8 mouse cellular contexts compared by ENCODE assay signal in the genomic region with DNA sequence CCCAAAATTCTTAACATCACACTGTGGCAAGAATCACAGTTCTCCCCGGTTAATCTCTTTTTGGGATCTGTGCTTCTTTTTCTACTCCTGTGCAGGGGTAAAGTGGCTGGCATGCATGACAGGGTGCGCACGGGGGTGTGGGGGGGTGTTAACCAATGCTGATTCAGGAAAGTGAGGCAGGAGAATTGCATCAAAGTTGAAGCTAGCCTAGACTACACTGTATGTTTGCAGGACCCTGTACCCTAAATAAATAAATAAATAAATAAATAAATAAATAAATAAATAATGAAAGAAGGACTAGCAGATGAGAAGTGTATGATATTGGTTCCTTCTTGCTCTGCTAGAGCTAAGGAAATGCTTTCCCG. TPM values are rescaled to one million over a fixed set of nuclear protein-coding genes. Genes with fewer than 3 reads are reported as not detected.
A peak's percentile ranks its signal among the peaks of the same experiment; 100 is the strongest.
DNase-seq lines count a peak whose midpoint lies in the region; ATAC-seq and TF ChIP-seq lines count a peak whose summit lies in the region.

No protein-coding gene starts in this region.

- no peak for TF ChIP-seq CTCF in stomach, postnatal 0 days (IDR thresholded peaks at IDR 0.05; ENCODE audit: low read depth)

- H3K9ac ChIP-seq in liver, embryonic 12.5 days, result no peak overlapping the region
- H3K9ac ChIP-seq in stomach, postnatal 0 days (ENCODE audit: low read length), result no peak overlapping the region

- peak overlapping the region; percentile 76 for H3K4me2 ChIP-seq in liver, embryonic 12.5 days
- peak overlapping the region; percentile 95 for H3K4me2 ChIP-seq in stomach, postnatal 0 days (replicated peaks; ENCODE audit: low read depth)

- 16% methylated on average over 4 of the region's 4 CpGs for WGBS in liver, embryonic 12.5 days (ENCODE audit: insufficient replicate concordance)
- 23% methylated on average over 4 of the region's 4 CpGs for WGBS in stomach, postnatal 0 days

- H3K36me3 ChIP-seq in megakaryocyte, embryonic 14.5 days (replicated peaks; ENCODE audit: low read length), result no peaks in the 10 kb centered on the region
- no peaks in the 10 kb centered on the region for H3K36me3 ChIP-seq in liver, embryonic 12.5 days
- no peaks in the 10 kb centered on the region for H3K36me3 ChIP-seq in stomach, postnatal 0 days (ENCODE audit: control insufficient read depth, insufficient read depth, low read length)

- no peak for ATAC-seq in megakaryocyte, adult 5-6 weeks (ENCODE audit: poor library complexity, severe bottlenecking)
- 0 out of 2 replicates have a peak, but pooled peaks have one; percentile 3 for ATAC-seq in liver, embryonic 12.5 days
- ATAC-seq in stomach, postnatal 0 days (ENCODE audit: low FRiP score, low TSS enrichment), result 0 out of 2 replicates have a peak, but pooled peaks have one; percentile 2

- TF ChIP-seq EP300 in stomach, postnatal 0 days (optimal IDR thresholded peaks at IDR 0.05), result no peak

- peaks cover 16% of the 10 kb centered on the region; the same call in 1 of the 2 replicates for H3K4me1 ChIP-seq in megakaryocyte, embryonic 14.5 days
- H3K4me1 ChIP-seq in liver, embryonic 12.5 days, result peaks cover 34% of the 10 kb centered on the region
- peaks cover 8% of the 10 kb centered on the region; the same call in 1 of the 2 replicates for H3K4me1 ChIP-seq in stomach, postnatal 0 days (replicated peaks; ENCODE audit: control insufficient read depth, insufficient read depth)

- H3K27me3 ChIP-seq in megakaryocyte, embryonic 14.5 days (replicated peaks), result peaks cover 81% of the 10 kb centered on the region
- peaks cover 30% of the 10 kb centered on the region for H3K27me3 ChIP-seq in liver, embryonic 12.5 days (replicated peaks)
- no peaks in the 10 kb centered on the region for H3K27me3 ChIP-seq in stomach, postnatal 0 days (ENCODE audit: control insufficient read depth, insufficient read depth, low read length)

- H3K9me3 ChIP-seq in megakaryocyte, embryonic 14.5 days, result peaks cover 7% of the 10 kb centered on the region
- no peaks in the 10 kb centered on the region for H3K9me3 ChIP-seq in liver, embryonic 12.5 days (replicated peaks)
- H3K9me3 ChIP-seq in stomach, postnatal 0 days (ENCODE audit: control insufficient read depth, low read length), result no peaks in the 10 kb centered on the region

- DNase-seq in embryo, embryonic 9.5 days (ENCODE audit: extremely low spot score), result peak; percentile 6
- DNase-seq in embryo, embryonic 10 days (ENCODE audit: low spot score), result no peak
- no peak for DNase-seq in stomach, postnatal 0 days (ENCODE audit: low spot score)
- DNase-seq in layer of hippocampus, postnatal 14 days (ENCODE audit: low spot score in 2 of 2), result no peak
- no peak for DNase-seq in cerebellum, adult 9-11 months

- H3K27ac ChIP-seq in liver, embryonic 12.5 days, result no peak overlapping the region
- H3K27ac ChIP-seq in stomach, postnatal 0 days (replicated peaks), result no peak overlapping the region

- H3K4me3 ChIP-seq in megakaryocyte, embryonic 14.5 days (replicated peaks), result peak overlapping the region; percentile 88
- H3K4me3 ChIP-seq in liver, embryonic 12.5 days, result peak overlapping the region; percentile 64
- peak overlapping the region; percentile 85 for H3K4me3 ChIP-seq in stomach, postnatal 0 days (ENCODE audit: low read depth, low read length)

RNA-seq across cellular contexts. Expression of gene Bace1, which starts 0.3 kb away (rescaled TPM):
- 0.37 and 1.5 TPM in 2 replicates for polyA plus RNA-seq in megakaryocyte, embryonic 14.5 days (2012; ENCODE audit: insufficient read depth, low replicate concordance)
- total RNA-seq in megakaryocyte, adult 5-6 weeks (2015), result 2.9 and 3.5 TPM in 2 replicates
- 4.1 and 7.2 TPM in 2 replicates for total RNA-seq in megakaryocyte, adult 5-6 weeks (2017)
- polyA plus RNA-seq in liver, embryonic 12.5 days (2016; fragmentation: Nextera tagmentation; extraction: Ambion mirVana), result 9.0 and 9.4 TPM in 2 replicates
- polyA plus RNA-seq in stomach, postnatal 0 days (2015; fragmentation: Nextera tagmentation; extraction: Ambion mirVana), result 12.8 and 13.3 TPM in 2 replicates
- total RNA-seq in layer of hippocampus, postnatal 14 days (2021), result 100 to 1,000 TPM in 1 of 2 experiments, 10 to 100 TPM in 1; 96.6 to 101 TPM

RNA-seq across cellular contexts. Expression of gene Cep164, which starts 9.6 kb away (rescaled TPM):
- polyA plus RNA-seq in megakaryocyte, embryonic 14.5 days (2012; ENCODE audit: insufficient read depth, low replicate concordance), result 13.4 TPM in 1 of 2 replicates, not detected in the other
- total RNA-seq in megakaryocyte, adult 5-6 weeks (2015), result 11.1 and 11.9 TPM in 2 replicates
- 9.8 and 16.3 TPM in 2 replicates for total RNA-seq in megakaryocyte, adult 5-6 weeks (2017)
- polyA plus RNA-seq in liver, embryonic 12.5 days (2016; fragmentation: Nextera tagmentation; extraction: Ambion mirVana), result 6.2 and 8.2 TPM in 2 replicates
- 12.9 TPM in 2 replicates for polyA plus RNA-seq in stomach, postnatal 0 days (2015; fragmentation: Nextera tagmentation; extraction: Ambion mirVana)
- 10 to 100 TPM; 15.5 to 15.8 TPM for total RNA-seq in layer of hippocampus, postnatal 14 days (2021)
